Mouse (Mus musculus): ENCODE results near the gene Pcsk1n. TPM values are rescaled to one million over a fixed set of nuclear protein-coding genes. Genes with fewer than 3 reads are reported as not detected.

The Pcsk1n gene
- not detected for polyA plus RNA-seq (2012; fragmentation: generic; extraction: Trizol)
- long read RNA-seq, experiment 1: 0 reads
- long read RNA-seq, experiment 2: 0 reads

DNA sequence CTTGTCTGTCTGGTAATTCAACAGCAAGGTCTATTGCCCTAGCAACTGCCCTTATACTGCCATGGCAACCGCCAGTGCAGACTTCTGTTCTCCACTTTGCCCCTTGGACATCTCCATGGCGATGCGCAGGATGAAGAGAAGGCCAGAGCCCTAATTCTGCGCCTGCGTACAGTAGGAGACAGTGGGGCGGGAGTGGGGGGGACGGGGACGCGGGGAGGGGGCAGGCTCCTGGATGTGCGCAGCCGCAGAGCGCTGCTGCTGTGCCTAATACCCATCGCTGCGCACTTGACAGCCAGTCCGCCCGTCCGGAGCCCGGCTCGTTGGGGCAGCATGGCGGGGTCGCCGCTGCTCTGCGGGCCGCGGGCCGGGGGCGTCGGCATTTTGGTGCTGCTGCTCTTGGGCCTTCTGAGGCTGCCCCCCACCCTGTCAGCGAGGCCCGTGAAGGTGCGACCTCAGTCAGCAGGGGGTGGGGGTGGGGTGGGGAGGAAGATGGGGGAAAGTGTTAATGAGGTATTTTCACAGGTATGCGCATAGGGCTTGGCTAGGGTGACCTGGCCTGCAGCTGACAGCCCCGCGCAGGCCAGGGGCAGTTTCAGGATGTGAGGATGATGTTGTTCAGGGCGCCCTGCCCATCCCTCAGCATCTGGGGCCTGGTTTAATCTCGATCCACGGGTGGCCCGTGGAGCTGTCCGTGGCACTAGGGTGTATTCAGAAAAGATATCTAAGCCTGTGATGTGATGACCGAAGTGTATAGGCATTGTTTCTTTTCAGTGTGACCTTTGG lies at the start of gene Pcsk1n:
TSS of gene Pcsk1n (plus strand) at position 222 of the 783 bp plus-strand sequence.
- Histone ChIP-seq H3K79me2 (ENCODE audit: control insufficient read depth, insufficient read depth) (no peaks in the 10 kb centered on the region), H3ac (ENCODE audit: control insufficient read depth, insufficient read length, low read depth) (no peak within 1 kb of the TSS), H3K27me3 (ENCODE audit: control insufficient read depth, insufficient read depth, insufficient read length) (peaks cover 28% of the 10 kb centered on the region), H3K79me3 (ENCODE audit: low read depth) (no peaks in the 10 kb centered on the region), H3K4me3 (ENCODE audit: insufficient read depth, poor library complexity, severe bottlenecking) (no peak within 1 kb of the TSS), H3K36me3 (ENCODE audit: control insufficient read depth, insufficient read depth) (no peaks in the 10 kb centered on the region)
- no peak for TF ChIP-seq CEBPB (IDR thresholded peaks at IDR 0.05; ENCODE audit: low read depth)
- TF ChIP-seq MAX (IDR thresholded peaks at IDR 0.05): no peak
- no peak for TF ChIP-seq MYOD1 (IDR thresholded peaks at IDR 0.05; ENCODE audit: control insufficient read depth, insufficient read length, low read depth)
- TF ChIP-seq MYOG (IDR thresholded peaks at IDR 0.05; ENCODE audit: control insufficient read depth, extremely low read depth, insufficient read length): no peak
- TF ChIP-seq USF1 (IDR thresholded peaks at IDR 0.05; ENCODE audit: low read depth): no peak
- TF ChIP-seq FOSL1 (IDR thresholded peaks at IDR 0.05; ENCODE audit: insufficient read depth, low read length, poor library complexity, severe bottlenecking): no peak
- no peak for TF ChIP-seq CTCF (IDR thresholded peaks at IDR 0.05; ENCODE audit: control insufficient read depth, insufficient read depth, insufficient read length)

DNA sequence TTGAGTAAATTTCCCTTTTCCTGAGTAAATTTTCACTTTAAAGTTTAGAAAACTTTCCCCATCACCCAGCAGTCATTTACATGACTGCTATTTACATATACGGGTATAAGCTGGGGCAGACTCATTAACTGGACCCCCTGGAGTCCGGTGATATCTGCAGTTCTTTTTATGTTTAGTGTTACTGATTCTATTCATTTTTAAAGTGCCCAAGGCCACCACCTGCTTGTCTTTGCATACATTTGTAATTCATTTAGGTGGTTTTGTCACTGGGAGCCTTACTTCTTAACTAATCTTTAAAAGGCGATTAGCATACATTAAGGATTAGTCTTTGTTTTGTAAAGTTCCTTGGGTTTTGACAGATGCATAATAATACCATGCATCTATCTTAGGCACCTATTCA lies 49.8 kb upstream of the Pcsk1n start:
- TF ChIP-seq CEBPB (IDR thresholded peaks at IDR 0.05; ENCODE audit: low read depth) (no peak), CTCF (IDR thresholded peaks at IDR 0.05; ENCODE audit: control insufficient read depth, insufficient read depth, insufficient read length) (no peak), MYOG (IDR thresholded peaks at IDR 0.05; ENCODE audit: control insufficient read depth, extremely low read depth, insufficient read length) (no peak), MAX (IDR thresholded peaks at IDR 0.05) (no peak), FOSL1 (IDR thresholded peaks at IDR 0.05; ENCODE audit: insufficient read depth, low read length, poor library complexity, severe bottlenecking) (no peak), MYOD1 (IDR thresholded peaks at IDR 0.05; ENCODE audit: control insufficient read depth, insufficient read length, low read depth) (no peak), USF1 (IDR thresholded peaks at IDR 0.05; ENCODE audit: low read depth) (no peak)
- Histone ChIP-seq H3ac (ENCODE audit: control insufficient read depth, insufficient read length, low read depth) (no peak overlapping the region), H3K4me3 (ENCODE audit: insufficient read depth, poor library complexity, severe bottlenecking) (no peak overlapping the region), H3K79me2 (ENCODE audit: control insufficient read depth, insufficient read depth) (peaks cover 8% of the 10 kb centered on the region), H3K27me3 (ENCODE audit: control insufficient read depth, insufficient read depth, insufficient read length) (no peaks in the 10 kb centered on the region), H3K36me3 (ENCODE audit: control insufficient read depth, insufficient read depth) (peaks cover 3% of the 10 kb centered on the region), H3K79me3 (ENCODE audit: low read depth) (no peaks in the 10 kb centered on the region)

DNA sequence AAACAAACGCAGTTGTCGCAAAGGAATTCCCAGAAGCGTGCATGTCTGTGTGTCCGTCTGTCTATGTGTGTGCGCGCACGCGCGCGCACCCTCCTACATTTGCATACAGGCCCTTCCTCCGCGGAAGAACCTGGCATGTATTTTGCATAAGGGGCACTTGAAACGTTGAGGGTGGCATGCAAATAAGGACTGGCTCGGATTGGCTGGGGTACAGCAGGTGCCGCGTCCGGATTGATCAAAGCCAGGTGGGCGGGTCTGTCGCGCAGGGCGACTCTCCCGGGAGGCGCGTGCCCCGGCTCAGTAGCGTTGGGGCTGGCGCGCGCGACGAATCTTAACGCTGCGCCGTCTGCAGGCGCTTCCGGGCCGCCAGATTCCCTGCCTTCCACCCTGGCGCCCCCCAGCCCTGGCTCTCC lies 41.6 kb upstream of the Pcsk1n start, which contains the start of gene Pim2:
TSS of gene Pim2 (plus strand) at position 256 of the 413 bp plus-strand sequence.
- TF ChIP-seq USF1 (IDR thresholded peaks at IDR 0.05; ENCODE audit: low read depth) (no peak), MAX (IDR thresholded peaks at IDR 0.05) (no peak), MYOG (IDR thresholded peaks at IDR 0.05; ENCODE audit: control insufficient read depth, extremely low read depth, insufficient read length) (no peak), CEBPB (IDR thresholded peaks at IDR 0.05; ENCODE audit: low read depth) (no peak), MYOD1 (IDR thresholded peaks at IDR 0.05; ENCODE audit: control insufficient read depth, insufficient read length, low read depth) (no peak), FOSL1 (IDR thresholded peaks at IDR 0.05; ENCODE audit: insufficient read depth, low read length, poor library complexity, severe bottlenecking) (no peak), CTCF (IDR thresholded peaks at IDR 0.05; ENCODE audit: control insufficient read depth, insufficient read depth, insufficient read length) (no peak)
- H3ac ChIP-seq (ENCODE audit: control insufficient read depth, insufficient read length, low read depth): peak within 1 kb of the TSS; percentile 74
- H3K79me3 ChIP-seq (ENCODE audit: low read depth): no peaks in the 10 kb centered on the region
- H3K36me3 ChIP-seq (ENCODE audit: control insufficient read depth, insufficient read depth): no peaks in the 10 kb centered on the region
- H3K27me3 ChIP-seq (ENCODE audit: control insufficient read depth, insufficient read depth, insufficient read length): no peaks in the 10 kb centered on the region
- peak within 1 kb of the TSS; percentile 23 for H3K4me3 ChIP-seq (ENCODE audit: insufficient read depth, poor library complexity, severe bottlenecking)
- no peaks in the 10 kb centered on the region for H3K79me2 ChIP-seq (ENCODE audit: control insufficient read depth, insufficient read depth)

DNA sequence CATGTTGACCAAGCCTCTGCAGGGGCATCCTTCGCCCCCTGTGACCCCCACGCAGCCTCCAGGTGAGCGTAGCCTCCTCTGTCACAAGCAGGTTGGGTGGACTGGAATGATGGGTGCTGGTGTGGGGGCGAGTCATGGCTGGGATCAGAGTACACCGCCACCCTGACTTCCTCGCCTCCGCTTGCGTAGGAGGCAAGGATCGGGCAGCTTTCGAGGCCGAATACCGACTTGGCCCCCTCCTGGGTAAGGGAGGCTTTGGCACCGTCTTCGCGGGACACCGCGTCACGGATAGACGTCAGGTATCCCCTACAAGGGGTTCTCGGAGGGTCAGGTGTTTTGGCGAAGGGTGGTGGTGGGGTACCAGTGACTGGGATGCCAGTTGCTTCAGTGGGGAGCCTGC lies 41.1 kb upstream of the Pcsk1n start:
- H3ac ChIP-seq (ENCODE audit: control insufficient read depth, insufficient read length, low read depth): peak overlapping the region; percentile 74
- H3K36me3 ChIP-seq (ENCODE audit: control insufficient read depth, insufficient read depth): no peaks in the 10 kb centered on the region
- TF ChIP-seq CTCF (IDR thresholded peaks at IDR 0.05; ENCODE audit: control insufficient read depth, insufficient read depth, insufficient read length) (no peak), MYOG (IDR thresholded peaks at IDR 0.05; ENCODE audit: control insufficient read depth, extremely low read depth, insufficient read length) (no peak), FOSL1 (IDR thresholded peaks at IDR 0.05; ENCODE audit: insufficient read depth, low read length, poor library complexity, severe bottlenecking) (no peak), USF1 (IDR thresholded peaks at IDR 0.05; ENCODE audit: low read depth) (no peak), CEBPB (IDR thresholded peaks at IDR 0.05; ENCODE audit: low read depth) (no peak), MAX (IDR thresholded peaks at IDR 0.05) (no peak), MYOD1 (IDR thresholded peaks at IDR 0.05; ENCODE audit: control insufficient read depth, insufficient read length, low read depth) (no peak)
- no peaks in the 10 kb centered on the region for H3K79me2 ChIP-seq (ENCODE audit: control insufficient read depth, insufficient read depth)
- no peaks in the 10 kb centered on the region for H3K27me3 ChIP-seq (ENCODE audit: control insufficient read depth, insufficient read depth, insufficient read length)
- no peaks in the 10 kb centered on the region for H3K79me3 ChIP-seq (ENCODE audit: low read depth)
- peak overlapping the region; percentile 23 for H3K4me3 ChIP-seq (ENCODE audit: insufficient read depth, poor library complexity, severe bottlenecking)

DNA sequence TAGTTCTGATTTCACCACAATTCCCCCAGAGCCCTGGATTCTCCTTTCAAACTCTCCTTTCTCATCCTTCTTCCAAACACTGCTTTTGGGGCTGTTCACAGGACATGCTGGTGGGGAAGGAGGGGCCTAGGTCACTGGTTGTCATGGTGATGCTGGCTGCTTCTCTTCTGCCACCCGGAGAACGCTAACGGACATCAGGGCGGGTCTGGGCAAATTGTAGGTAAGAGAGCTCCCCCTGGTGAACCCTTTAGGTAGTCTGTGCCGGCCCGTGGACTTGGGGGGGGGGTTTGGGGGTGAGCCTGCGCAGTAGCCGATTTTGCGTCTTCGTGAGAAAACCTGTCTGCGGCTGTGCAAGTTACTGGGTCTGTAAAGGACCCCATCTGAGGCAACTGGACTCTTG lies 39.8 kb upstream of the Pcsk1n start:
- Histone ChIP-seq H3K27me3 (ENCODE audit: control insufficient read depth, insufficient read depth, insufficient read length) (no peaks in the 10 kb centered on the region), H3K79me3 (ENCODE audit: low read depth) (peaks cover 4% of the 10 kb centered on the region), H3K36me3 (ENCODE audit: control insufficient read depth, insufficient read depth) (no peaks in the 10 kb centered on the region), H3ac (ENCODE audit: control insufficient read depth, insufficient read length, low read depth) (no peak overlapping the region), H3K79me2 (ENCODE audit: control insufficient read depth, insufficient read depth) (peaks cover 7% of the 10 kb centered on the region), H3K4me3 (ENCODE audit: insufficient read depth, poor library complexity, severe bottlenecking) (no peak overlapping the region)
- TF ChIP-seq CEBPB (IDR thresholded peaks at IDR 0.05; ENCODE audit: low read depth) (no peak), USF1 (IDR thresholded peaks at IDR 0.05; ENCODE audit: low read depth) (no peak), MYOD1 (IDR thresholded peaks at IDR 0.05; ENCODE audit: control insufficient read depth, insufficient read length, low read depth) (no peak), FOSL1 (IDR thresholded peaks at IDR 0.05; ENCODE audit: insufficient read depth, low read length, poor library complexity, severe bottlenecking) (no peak), MYOG (IDR thresholded peaks at IDR 0.05; ENCODE audit: control insufficient read depth, extremely low read depth, insufficient read length) (no peak), CTCF (IDR thresholded peaks at IDR 0.05; ENCODE audit: control insufficient read depth, insufficient read depth, insufficient read length) (no peak), MAX (IDR thresholded peaks at IDR 0.05) (no peak)

All from C2C12 (cell line).